Mouse (Mus musculus) MEL-GATA-1-ER (cell line): ENCODE results near the gene Sppl2b.
A peak's percentile ranks its signal among the peaks of the same experiment; 100 is the strongest.

Experiments used
- DNase-seq: peaks from one replicate; pipeline ENCODE4 v3.0.0-alpha.2; 2012; ENCODE audit warnings: low read depth; ENCODE audit errors: extremely low read depth

Gene Sppl2b

DNA sequence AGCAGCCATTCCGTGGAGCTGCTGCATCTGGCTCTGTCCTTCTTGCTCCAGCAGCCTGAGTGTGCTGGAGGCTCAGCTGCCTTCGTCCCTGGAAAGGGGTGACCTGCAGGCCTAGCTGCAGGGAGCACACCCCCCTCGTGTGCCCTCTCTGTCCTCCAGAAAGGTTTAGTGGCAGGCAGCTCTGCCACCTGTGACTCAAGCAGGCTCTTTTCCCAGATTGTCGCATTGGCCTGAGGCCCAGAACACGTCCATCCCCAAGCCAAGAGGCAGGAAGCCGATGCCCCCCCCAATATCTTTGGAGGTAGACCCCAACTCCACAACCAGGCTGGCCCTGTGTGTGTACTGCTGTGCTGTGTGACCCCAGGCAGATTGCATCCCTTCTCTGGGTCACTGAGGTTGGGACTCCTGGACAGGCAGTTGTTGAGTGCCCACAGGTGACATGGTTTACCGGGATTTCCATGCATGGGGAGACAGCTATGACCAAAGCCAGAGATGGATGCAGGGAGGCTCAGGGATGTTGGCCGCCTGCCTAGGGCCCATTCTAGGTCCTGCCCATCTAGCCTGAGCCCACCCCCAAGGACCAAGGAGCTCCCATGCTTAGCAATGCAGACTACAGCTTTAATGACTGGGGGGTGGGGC, 9.9 kb upstream of the Sppl2b start:
- DNase-seq: no peak

DNA sequence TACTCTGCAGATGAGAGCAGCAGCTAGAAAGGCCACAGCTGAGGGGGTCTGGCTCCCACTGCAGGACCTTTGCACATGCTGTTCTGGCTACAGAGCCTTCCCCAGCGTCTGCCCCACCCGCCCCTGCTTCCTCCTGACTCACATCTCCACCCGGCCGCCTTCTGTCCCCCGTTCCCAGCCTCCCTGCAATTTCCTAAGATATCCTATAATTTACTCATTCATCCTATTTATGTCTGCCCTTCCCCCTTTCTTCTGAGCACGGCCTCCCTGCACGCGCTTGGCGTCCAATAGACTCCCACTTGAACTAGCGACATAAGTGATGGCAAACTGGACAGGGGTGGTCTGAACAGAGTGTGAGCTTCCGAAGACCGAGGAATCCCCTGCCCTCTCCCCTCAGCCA, 9.3 kb upstream of the Sppl2b start:
- no peak for DNase-seq

DNA sequence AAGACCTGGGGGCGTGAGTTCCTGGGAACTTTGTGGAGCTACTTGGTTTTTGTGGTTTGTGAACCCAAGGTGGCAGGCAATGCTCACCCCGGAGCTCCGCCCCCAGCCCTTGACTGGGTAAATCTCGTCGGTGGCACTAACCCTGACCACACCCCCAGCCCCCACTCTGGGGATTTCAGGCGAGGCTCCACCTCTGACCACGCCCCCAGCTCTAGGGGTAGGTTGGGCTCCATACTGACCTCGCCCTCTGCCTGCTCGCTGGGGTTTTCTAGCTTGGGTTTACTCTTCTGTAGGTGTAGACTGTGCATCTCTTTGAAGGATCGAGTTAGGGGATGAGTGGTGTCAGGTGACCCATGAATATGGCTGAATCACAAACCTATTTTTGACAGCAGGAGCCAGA, 6.5 kb upstream of the Sppl2b start:
- DNase-seq: no peak

DNA sequence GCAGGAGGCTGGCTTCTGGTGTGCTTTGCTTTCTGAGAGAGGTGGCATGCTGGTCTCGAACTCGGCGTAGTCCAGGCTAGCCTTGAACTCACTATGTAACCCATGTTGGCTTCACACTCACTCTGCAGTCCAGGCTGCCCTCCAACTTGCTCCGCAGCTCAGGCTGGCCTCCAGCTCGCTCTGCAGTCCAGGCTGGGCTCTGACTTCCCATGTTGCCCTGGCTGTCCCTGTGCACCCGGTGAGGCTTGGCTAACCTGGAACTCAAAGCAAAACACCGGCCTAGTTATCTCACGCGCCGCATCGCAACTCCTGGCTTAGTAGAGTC, 636 bp downstream of the Sppl2b start:
- DNase-seq: no peak

DNA sequence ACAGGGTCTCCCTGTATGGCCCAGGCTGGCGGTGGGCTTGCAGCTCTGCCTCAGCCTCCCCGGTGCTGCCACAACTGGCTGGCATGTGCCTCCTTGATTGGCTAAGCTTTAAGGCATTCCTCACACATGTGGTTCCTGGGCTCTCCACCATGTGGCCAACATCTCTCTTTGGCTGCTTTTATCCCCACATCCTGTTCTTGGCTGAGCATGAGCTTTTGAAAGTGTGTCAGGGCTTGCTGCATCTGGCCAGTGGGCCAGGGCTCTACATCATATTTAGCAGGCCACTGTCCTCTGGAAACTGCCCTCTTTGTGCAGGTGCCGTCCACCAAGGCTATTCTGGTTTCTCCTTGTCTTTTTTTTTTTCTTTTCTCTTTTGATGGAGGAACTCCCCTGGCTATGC, 1.2 kb downstream of the Sppl2b start:
- DNase-seq: no peak

DNA sequence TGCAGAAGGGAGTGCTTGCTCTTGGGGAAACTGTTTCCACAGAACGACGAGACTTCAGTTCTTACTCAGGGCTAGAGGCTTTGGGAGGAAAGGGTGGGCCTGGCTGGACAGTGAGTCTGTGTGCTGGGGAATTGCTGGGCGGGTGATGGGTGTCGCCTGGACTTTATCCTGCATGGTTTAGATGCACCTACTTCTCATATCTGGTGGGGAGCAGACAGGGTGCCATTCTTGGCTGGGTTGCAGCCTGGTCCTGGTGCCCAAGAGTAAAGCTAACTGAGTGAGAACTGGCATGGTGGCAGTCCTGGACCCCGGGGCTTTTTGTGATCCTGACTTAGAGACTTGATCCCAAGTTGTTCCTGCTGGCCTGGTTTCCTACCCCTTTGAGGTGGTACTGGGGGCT, 1.8 kb downstream of the Sppl2b start:
- no peak for DNase-seq

DNA sequence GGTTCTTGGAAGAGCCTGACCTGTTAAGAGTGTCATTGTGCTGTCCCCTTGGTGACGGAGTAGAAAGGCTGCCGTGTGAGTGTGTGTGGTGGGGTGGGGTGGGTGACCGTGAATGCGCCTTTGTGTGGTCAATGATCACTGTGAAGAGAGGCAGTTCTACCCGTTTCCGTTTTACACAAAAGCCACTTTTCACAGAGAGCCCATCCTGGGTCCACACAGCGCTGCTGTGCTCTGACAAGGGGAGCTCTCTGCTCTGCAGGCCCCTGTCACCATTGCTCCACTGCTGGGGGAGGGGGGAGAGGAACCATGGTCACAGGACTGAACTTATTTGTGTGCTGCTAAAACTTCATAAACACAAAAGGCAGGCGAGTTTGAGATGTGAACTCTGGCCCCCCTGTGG, 2.3 kb downstream of the Sppl2b start:
- no peak for DNase-seq

DNA sequence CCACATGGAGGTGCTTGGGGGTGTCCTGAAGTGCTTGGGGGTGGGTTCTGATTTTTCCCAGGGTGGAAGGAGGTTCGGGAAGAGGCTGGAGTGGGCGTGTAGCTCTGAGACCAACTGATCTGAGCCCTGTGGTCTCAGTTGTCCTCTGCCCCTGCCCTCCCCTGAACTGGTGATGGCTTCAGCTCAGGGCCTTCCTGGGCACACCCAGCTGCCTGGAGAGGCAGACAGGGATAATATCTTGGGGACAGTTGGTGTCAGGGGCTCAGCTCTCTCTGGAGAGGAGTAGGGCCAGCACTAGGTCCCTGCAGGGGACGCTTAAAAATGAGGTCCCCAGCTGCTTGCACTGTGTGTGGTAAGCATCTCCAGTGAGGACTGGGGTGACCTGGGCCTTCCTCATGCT, 2.8 kb downstream of the Sppl2b start:
- no peak for DNase-seq

DNA sequence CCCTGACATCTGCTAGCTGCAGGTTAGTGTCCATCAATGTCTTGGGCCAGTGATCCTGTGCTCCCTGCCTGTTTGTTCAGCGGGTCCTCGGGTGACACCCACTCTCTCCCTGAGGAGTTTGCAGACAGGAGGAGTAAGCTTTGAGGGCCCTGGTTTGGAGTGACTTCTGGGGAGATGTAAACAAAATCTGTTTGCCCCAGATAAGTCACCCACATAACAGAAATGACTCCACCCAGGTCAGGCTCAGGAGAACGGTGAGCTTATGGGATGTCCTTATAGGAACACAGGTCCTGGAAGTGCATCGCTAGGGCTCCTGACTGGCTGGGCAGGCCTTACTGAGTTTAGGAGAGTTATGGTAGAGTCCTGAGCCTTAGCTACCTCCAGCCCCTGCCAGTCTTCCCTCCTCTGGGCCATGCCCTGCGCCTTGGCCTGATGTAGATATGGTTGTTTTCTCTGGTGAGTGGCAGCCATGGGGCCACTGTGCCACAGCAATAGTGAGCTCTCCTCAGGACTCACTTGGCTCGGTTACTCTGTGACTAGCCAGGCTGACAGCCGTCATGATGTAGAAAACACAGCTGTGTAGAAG, 3.4 kb downstream of the Sppl2b start:
- DNase-seq: peak; percentile 63

DNA sequence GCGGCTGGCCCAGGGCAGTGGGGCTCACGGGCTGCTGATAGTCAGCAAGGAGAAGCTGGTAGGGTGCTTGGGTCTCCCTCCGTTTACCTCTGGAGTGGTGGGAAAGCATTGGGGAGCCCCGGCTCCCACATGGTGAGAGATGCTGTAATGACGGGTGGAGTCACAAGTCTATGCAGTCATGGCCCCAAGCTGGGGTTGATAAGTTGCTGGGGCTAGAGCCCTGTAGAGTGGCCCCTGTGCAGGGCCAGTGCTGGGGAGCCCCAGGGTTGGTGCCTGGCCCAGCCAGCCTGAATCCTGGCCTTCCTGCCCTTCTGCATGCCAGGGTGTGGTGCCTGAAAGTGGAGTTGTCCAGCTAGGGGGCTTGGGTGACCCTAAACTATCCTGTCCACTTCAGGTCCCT, 7.2 kb downstream of the Sppl2b start:
- DNase-seq: no peak

DNA sequence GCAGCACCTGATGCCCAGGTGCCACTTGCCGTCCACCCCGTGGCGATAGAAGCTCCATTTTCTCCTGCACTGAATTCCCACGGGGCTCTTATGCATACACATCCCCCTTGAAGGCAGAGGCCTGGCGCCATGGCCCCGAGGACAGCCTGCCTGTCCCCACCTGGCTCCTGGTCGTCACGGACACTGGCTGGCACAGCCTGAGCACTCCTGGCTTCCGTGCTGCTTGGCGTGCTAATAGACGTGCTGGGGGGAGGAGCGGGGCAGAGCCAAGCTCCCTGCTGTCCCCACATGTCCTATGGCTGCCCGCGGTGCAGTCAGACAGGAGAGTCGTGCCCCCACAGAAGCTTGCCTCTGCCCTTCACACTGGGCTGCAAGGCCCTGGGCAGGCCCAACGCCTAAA, 9.4 kb downstream of the Sppl2b start:
- no peak for DNase-seq

DNA sequence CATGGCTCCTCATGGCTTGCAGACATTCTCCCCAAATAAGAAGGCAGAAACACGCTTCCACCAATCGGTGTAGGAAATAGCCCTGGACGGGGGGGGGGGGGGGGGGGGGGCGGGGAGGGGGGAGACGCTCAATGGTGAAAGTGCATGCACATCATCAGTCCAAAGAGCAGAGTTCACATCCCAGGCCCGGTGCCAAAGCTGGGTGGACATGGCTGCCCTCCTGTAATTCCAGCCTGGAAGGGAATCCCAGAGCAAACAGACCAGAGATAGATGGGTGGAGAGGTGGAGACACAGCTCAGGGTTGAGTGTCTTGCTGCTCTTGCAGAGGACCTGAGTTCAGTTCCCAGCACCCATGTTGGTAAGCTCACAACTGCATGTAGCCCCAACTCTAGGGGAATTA, 15.9 kb downstream of the Sppl2b start:
- DNase-seq: no peak

DNA sequence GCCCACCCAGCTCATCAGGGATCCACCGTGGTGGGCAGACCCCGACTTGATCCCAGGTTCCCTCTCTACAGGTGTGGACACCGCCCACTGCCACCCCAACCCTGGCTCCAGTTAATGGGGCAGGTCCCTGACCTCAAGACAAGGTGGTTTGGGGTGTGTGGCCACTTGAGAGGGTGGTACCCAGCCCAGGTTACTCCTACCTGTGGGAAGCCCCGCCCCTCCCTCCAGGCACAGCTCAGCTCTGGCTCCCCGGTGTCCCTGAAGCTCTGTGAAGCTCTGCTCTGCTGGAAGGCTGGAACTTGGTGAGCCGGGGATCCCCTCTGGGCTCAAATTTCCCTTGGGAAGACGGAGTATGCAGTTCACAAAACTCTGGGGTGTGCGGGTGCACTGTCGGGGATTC, 16.5 kb downstream of the Sppl2b start, which contains the start of gene Tmprss9:
Tmprss9 (plus strand) TSS at position 268 of the 400 bp plus-strand sequence.
- DNase-seq: no peak

DNA sequence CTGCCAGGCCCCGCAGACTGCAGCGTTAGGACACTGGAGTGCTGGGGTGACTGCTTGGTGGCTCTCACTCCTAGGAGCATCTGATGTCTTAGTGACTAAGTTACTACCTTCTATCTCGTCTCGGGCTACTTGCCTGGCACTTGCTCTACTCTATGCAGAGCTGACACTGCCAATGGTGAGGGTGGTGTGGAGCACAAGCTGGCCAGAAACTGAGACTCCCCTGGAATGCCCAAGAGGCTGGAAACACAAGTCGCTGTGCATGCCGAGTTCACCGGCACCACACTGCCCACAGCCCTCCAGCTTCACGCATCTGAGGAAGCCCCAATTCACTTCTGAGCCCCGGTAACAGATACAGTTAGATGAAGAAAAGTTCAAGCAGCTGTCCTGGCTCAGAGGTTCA, 19.0 kb downstream of the Sppl2b start:
- DNase-seq: no peak

DNA sequence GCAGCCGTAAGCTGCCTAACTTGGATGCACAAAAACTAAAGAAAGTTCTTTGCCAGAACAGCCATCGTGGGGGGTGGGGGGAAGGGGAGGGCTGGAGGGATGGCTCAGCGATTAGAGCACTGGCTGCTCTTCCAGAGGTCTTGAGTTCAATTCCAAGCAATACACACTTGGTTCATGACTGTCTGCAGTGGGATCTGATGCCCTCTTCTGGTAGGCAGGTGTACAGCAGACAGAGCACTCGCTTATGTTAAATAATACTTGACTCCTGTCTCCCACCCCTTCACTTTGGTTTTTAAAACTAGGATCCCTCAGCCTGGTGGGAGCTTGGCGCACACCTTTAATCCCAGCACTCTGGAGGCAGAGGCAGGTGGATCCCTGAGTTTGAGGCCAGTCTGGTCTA, 21.0 kb downstream of the Sppl2b start:
- no peak for DNase-seq

DNA sequence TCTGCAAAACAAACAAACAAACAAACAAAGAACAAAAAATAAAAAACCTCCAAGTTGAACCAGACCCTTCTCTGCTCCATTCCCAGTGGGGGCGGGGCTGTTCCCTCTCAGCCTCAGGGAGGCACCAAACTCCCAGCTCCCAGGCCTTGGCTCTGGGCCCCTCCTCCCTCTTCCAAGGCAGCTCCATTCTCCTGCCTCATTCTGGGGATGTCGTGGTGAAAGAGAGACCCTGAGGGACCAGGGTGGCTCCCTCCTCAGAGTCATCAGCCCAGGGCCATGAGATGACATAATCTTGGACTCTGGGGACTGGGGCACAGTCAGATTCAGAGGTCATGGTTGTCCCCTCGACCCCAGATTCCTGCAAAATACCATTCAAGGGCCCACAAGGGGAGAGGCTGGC, 21.5 kb downstream of the Sppl2b start:
- no peak for DNase-seq

DNA sequence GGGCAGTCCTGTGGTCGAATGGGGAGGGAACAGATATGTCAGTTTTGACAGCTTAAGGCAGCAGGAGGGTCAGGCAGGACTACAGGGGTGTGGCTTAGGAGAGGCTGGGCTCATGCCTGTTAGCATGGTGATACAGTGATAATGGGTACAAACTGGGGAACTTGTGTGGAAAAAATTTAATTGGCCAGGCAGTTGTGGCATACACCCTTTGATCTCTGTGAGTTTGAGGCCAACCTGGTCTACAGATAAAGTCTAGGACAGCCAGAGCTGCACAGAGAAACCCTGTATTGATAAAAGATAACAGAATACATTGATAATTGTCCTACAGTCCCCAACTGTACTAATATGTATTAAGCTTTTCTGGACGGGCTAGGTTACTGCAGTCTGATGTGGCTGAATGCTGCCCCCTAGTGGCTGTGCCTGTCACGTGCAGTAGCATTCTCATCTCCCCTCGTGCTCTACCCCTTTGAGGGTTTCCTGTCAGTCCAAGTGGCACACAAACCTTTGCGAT, 25.1 kb downstream of the Sppl2b start:
- peak; percentile 74 for DNase-seq

DNA sequence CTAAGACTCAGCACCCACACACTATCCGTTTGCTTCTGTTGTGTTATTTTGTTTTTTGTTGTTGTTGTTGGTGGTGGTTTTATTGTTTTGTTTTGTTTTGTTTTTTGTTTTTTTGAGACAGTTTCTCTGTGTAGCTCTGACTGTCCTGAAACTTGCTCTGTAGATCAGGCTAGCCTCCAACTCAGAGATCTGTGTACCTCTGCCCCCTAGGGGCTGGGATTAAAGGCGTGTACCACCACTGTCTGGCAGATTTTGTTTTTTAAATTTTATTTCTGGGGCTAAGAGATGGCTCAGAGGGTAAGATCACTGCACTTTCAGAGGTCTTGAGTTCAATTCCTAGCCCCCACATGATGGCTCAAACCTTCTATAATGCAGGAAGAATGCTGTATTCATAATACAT, 25.8 kb downstream of the Sppl2b start:
- no peak for DNase-seq

DNA sequence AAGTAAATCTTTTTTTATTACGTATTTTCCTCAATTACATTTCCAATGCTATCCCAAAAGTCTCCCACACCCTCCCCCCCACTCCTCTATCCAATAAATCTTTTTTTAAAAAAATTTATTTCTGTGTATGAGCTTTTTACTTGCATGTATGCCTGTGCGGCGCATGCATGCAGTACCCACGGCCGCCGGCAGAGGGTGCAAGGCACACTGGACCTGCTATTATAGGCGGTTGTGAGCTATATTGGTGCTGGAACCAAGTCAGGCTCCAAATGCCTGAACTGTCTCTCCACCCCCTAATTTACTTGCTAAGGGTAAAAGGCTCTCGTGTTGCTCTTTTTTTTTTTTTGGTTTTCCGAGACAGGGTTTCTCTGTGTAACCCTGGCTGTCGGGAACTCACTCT, 26.2 kb downstream of the Sppl2b start:
- peak; percentile 57 for DNase-seq

DNA sequence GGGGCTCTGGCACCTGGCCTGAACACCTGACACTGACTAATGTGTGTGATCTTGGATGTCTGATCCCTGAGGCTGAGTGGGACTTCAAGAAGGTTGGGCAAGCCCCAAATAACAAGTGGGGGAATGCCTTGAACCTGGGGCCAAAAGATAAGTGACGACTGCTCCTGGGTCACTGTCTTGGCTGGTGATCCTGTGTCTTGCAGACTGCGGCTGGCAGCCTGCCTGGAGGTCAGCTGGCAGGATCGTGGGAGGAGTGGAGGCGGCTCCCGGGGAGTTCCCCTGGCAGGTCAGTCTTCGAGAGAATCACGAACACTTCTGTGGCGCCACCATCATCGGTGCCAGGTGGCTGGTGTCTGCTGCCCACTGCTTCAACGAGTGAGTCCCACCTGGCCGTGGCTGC, 32.1 kb downstream of the Sppl2b start:
- DNase-seq: no peak

DNA sequence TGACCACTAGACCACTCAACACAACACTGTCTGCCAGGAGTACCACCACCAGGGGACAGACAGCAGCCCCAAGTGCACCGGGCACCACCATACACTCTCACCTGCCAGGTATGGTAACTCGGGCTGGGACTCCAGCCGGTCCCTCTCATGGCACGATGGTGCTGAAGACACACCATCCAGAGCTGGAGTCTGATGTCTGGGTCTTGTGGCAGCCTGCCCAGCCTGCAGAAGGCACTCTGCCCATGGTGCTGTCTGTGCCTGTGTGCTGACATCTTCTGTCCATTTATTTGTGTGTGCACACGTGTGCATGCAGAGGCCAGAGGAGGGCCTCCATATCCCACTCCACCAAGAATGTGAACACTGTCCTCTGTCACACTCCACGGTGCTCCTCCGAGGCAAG, 40.0 kb downstream of the Sppl2b start:
- DNase-seq: no peak

DNA sequence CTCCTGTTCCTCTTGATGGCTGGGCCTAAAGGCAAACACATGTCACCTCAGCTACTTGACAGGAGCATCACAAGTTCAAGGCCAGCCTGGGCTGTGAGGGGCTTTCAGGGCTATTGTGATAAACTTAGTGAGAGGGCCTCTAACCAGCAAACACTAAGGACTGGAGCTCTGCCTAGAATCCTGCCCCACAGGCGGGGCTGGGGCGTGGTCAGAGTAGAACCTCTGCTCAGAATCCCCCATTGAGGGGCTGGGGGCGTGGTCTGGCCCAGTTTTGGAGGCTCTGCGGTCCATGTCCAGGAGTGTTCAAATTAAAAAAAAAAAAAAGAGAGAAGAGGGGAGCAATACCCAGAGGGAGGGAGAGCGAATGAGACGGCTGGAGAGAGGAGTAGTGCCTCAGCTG, 40.6 kb downstream of the Sppl2b start:
- DNase-seq: no peak
